Mouse (Mus musculus) embryo, embryonic 10.5 days (tissue): ENCODE data around the gene Ubc.

ENCODE experiments used
- DNase-seq: peaks from one replicate; pipeline ENCODE4 v3.0.0-alpha.2; 2015; ENCODE audit warnings: low spot score

The Ubc gene

GRCm38 (mm10) chr5:125348487-125348886 lies 41.5 kb downstream of the Ubc start:
- peak; percentile 63 for DNase-seq

- no peak for DNase-seq
These were observed 41.9 kb downstream of the Ubc start for GRCm38 (mm10) chr5:125348067-125348466.

- DNase-seq: no peak
These were observed 45.7 kb downstream of the Ubc start for GRCm38 (mm10) chr5:125344296-125344695.

GRCm38 (mm10) chr5:125341459-125342090 lies 48.4 kb downstream of the Ubc start:
- DNase-seq: no peak

GRCm38 (mm10) chr5:125340547-125341262 lies 49.3 kb downstream of the Ubc start, which contains the start of gene Scarb1:
TSS of gene Scarb1 (minus strand) at chr5:125341094.
- DNase-seq: peak; percentile 92

GRCm38 (mm10) chr5:125339851-125340531 lies 50.0 kb downstream of the Ubc start:
- peak; percentile 72 for DNase-seq

GRCm38 (mm10) chr5:125339108-125339751 lies 50.8 kb downstream of the Ubc start:
- DNase-seq: peak; percentile 82

- DNase-seq: no peak
These were observed 52.5 kb downstream of the Ubc start for GRCm38 (mm10) chr5:125337526-125337925.

GRCm38 (mm10) chr5:125337012-125337411 lies 53.0 kb downstream of the Ubc start:
- DNase-seq: no peak
